Comparison of ENCODE assay signal across 15 mouse cellular contexts in the genomic region with DNA sequence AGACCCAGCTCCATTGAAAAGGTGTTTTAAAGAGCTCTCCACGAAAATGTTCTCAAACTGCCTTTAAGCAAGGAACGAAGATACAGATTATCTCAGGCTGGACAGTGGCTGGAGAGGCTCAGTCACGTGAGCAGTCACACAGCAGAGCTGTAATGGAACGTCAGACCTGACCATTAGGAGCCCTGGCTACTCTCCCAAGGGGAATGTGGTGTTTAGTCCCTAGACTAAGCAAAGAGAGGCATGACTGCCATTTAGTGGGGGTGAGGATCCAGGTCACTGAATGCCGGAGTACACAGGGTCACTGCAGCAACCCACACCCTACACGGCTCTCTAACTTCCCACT.
DNase-seq lines count a peak whose midpoint lies in the region; ATAC-seq and TF ChIP-seq lines count a peak whose summit lies in the region.
"Had no signal": no experiment of that assay in that cellular context is flagged by ENCODE, and none has a peak within 500 bp of the region (broad histone marks: within the 10 kb centered on the region; RNA-seq: fewer than 3 reads in every experiment).

No protein-coding gene starts in this region.

- H3K4me2 ChIP-seq in heart, embryonic 13.5 days = no peak overlapping the region
- H3K4me2 ChIP-seq in stomach, embryonic 14.5 days (replicated peaks; ENCODE audit: low read depth, low read length) = no peak overlapping the region
- H3K4me2 ChIP-seq in stomach, postnatal 0 days (replicated peaks; ENCODE audit: low read depth) = no peak overlapping the region

- H3K4me3 ChIP-seq in heart, embryonic 13.5 days = no peak overlapping the region
- no peak overlapping the region for H3K4me3 ChIP-seq in left cerebral cortex, adult 2 months
- no peak overlapping the region for H3K4me3 ChIP-seq in stomach, embryonic 14.5 days (ENCODE audit: low read depth, low read length)
- H3K4me3 ChIP-seq in stomach, postnatal 0 days (ENCODE audit: low read depth, low read length) = no peak overlapping the region
- H3K4me3 ChIP-seq: hindbrain, embryonic 10.5 days; megakaryocyte, embryonic 14.5 days had no signal

- ATAC-seq in heart, embryonic 13.5 days (ENCODE audit: extremely low read depth, insufficient number of reproducible peaks, low FRiP score, low TSS enrichment) = no peak
- ATAC-seq in stomach, embryonic 14.5 days (ENCODE audit: insufficient number of reproducible peaks, insufficient read depth, low FRiP score, low read depth) = no peak
- ATAC-seq in stomach, postnatal 0 days (ENCODE audit: low FRiP score, low TSS enrichment) = no peak
- ATAC-seq: forebrain, embryonic 14.5 days; intestine, postnatal 0 days had no signal

- peak overlapping the region; percentile 83 for H3K27ac ChIP-seq in heart, embryonic 13.5 days (replicated peaks)
- peak overlapping the region; percentile 38; the same call in 1 of the 2 replicates for H3K27ac ChIP-seq in left cerebral cortex, adult 2 months
- H3K27ac ChIP-seq in stomach, embryonic 14.5 days (ENCODE audit: low read length) = 0 out of 2 replicates have a peak overlapping the region, but pooled peaks have one; percentile 3
- no peak overlapping the region for H3K27ac ChIP-seq in stomach, postnatal 0 days (replicated peaks)
- H3K27ac ChIP-seq: hindbrain, embryonic 10.5 days; liver, embryonic 14.5 days had no signal

- no peak for DNase-seq in heart, postnatal 25 days (ENCODE audit: low spot score)
- DNase-seq in left cerebral cortex, adult 2 months (ENCODE audit: extremely low spot score in 1 of 2, low spot score in 2 of 2) = no peak
- no peak for DNase-seq in left cerebral cortex, postnatal 25 days (ENCODE audit: low spot score in 2 of 2)
- DNase-seq in stomach, postnatal 0 days (ENCODE audit: low spot score) = no peak
- no peak for DNase-seq in urinary bladder, postnatal 25 days (ENCODE audit: low spot score)
- DNase-seq: cerebellum, adult 11-12 months; right cerebral cortex, postnatal 25 days; thymus, adult 18-20 months had no signal

- H3K9me3 ChIP-seq in heart, embryonic 13.5 days = no peaks in the 10 kb centered on the region
- no peaks in the 10 kb centered on the region for H3K9me3 ChIP-seq in stomach, embryonic 14.5 days (ENCODE audit: control insufficient read depth, low read depth, low read length)
- no peaks in the 10 kb centered on the region for H3K9me3 ChIP-seq in stomach, postnatal 0 days (ENCODE audit: control insufficient read depth, low read length)
- H3K9me3 ChIP-seq: hindbrain, embryonic 10.5 days had no signal

- no peak overlapping the region for H3K9ac ChIP-seq in heart, embryonic 13.5 days
- H3K9ac ChIP-seq in stomach, embryonic 14.5 days (replicated peaks; ENCODE audit: low read depth, low read length) = no peak overlapping the region
- H3K9ac ChIP-seq in stomach, postnatal 0 days (ENCODE audit: low read length) = no peak overlapping the region
- H3K9ac ChIP-seq: liver, embryonic 14.5 days had no signal

- no peak for TF ChIP-seq CTCF in left cerebral cortex, adult 2 months (IDR thresholded peaks at IDR 0.05)
- no peak for TF ChIP-seq CTCF in stomach, postnatal 0 days (IDR thresholded peaks at IDR 0.05; ENCODE audit: low read depth)

- intact Hi-C loops in heart, postnatal 25 days (cut with DNase I) = loop anchor here (5.0 kb wide), 1 partner anchor 198 kb away; the partner anchor contains the start of gene App
- intact Hi-C loops in left cerebral cortex, adult 2 months (cut with DNase I) = loop anchor here (5.0 kb wide), 1 partner anchor 198 kb away; the partner anchor contains the start of gene App
- intact Hi-C loops in left cerebral cortex, postnatal 25 days (cut with DNase I) = no loop called here

- H3K36me3 ChIP-seq in heart, embryonic 13.5 days = peaks cover 66% of the 10 kb centered on the region
- H3K36me3 ChIP-seq in stomach, embryonic 14.5 days (ENCODE audit: control insufficient read depth, insufficient read depth, low read length) = peaks cover 5% of the 10 kb centered on the region; the same call in 1 of the 2 replicates
- peaks cover 3% of the 10 kb centered on the region for H3K36me3 ChIP-seq in stomach, postnatal 0 days (ENCODE audit: control insufficient read depth, insufficient read depth, low read length)

- peaks cover 37% of the 10 kb centered on the region for H3K4me1 ChIP-seq in heart, embryonic 13.5 days
- peaks cover 4% of the 10 kb centered on the region; the same call in 1 of the 2 replicates for H3K4me1 ChIP-seq in stomach, embryonic 14.5 days (ENCODE audit: control insufficient read depth, insufficient read depth, low read length)
- no peaks in the 10 kb centered on the region for H3K4me1 ChIP-seq in stomach, postnatal 0 days (replicated peaks; ENCODE audit: control insufficient read depth, insufficient read depth)
- H3K4me1 ChIP-seq: hindbrain, embryonic 10.5 days; megakaryocyte, embryonic 14.5 days had no signal

- no peak for TF ChIP-seq EP300 in stomach, postnatal 0 days (optimal IDR thresholded peaks at IDR 0.05)

- H3K27me3 ChIP-seq in heart, embryonic 13.5 days (replicated peaks) = no peaks in the 10 kb centered on the region
- no peaks in the 10 kb centered on the region for H3K27me3 ChIP-seq in stomach, embryonic 14.5 days (ENCODE audit: control insufficient read depth, insufficient read depth, low read length)
- no peaks in the 10 kb centered on the region for H3K27me3 ChIP-seq in stomach, postnatal 0 days (ENCODE audit: control insufficient read depth, insufficient read depth, low read length)
- H3K27me3 ChIP-seq: megakaryocyte, embryonic 14.5 days had no signal

- WGBS in heart, embryonic 13.5 days = 35% methylated on average over 6 of the region's 6 CpGs
- WGBS in stomach, embryonic 14.5 days = 85% methylated on average over 6 of the region's 6 CpGs
- WGBS in stomach, postnatal 0 days = 87% methylated on average over 6 of the region's 6 CpGs
